ENCODE assay signal across 8 mouse cellular contexts in the genomic region with DNA sequence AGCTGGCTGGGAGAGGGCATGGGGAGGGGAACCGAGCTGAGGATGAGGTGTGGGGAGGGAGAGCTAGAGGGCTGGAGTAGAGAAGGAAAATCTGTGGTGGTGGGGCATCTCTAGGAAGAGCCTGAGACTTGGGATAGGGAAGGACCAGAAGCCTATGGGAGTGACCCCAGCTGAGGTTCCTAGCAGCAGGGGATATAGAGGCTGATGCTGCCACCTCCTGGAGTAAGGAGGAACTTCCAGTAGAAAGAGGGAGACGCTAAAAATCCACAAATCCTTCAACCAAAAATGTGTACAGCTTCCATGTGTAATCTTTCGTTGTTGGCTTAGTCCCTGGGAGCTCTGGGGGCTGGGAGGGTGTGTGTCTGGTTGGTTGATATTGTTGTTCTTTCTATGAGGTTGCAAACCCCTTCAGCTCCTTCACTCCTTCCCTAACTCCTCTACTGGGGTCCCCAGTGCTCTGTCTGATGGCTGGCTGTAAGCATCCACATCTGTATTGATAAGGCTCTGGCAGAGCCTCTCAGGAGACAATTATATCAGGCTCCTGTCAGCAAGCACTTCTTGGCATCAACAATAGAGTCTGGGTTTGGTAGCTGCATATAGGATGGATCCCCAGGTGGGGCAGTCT. TPM values are rescaled to one million over a fixed set of nuclear protein-coding genes. Genes with fewer than 3 reads are reported as not detected.
DNase-seq lines count a peak whose midpoint lies in the region; ATAC-seq lines count a peak whose summit lies in the region.

No protein-coding gene starts in this region.

- no peak for ATAC-seq in embryonic facial prominence, embryonic 11.5 days (replicated peaks; ENCODE audit: insufficient number of reproducible peaks, low FRiP score, low TSS enrichment, low read depth)
- ATAC-seq in kidney, embryonic 15.5 days (replicated peaks; ENCODE audit: low FRiP score), result peak; percentile 67; the same call in 1 of the 2 replicates
- ATAC-seq in limb, embryonic 13.5 days (ENCODE audit: low FRiP score, low read depth), result peak; percentile 67; the same call in 1 of the 2 replicates
- ATAC-seq in midbrain, embryonic 16.5 days, result peak; percentile 71

- WGBS in embryonic facial prominence, embryonic 11.5 days, result 21% methylated on average over 3 of the region's 3 CpGs
- 7% methylated on average over 3 of the region's 3 CpGs for WGBS in kidney, embryonic 15.5 days
- WGBS in limb, embryonic 13.5 days, result 7% methylated on average over 3 of the region's 3 CpGs
- 10% methylated on average over 3 of the region's 3 CpGs for WGBS in midbrain, embryonic 16.5 days

- no peaks in the 10 kb centered on the region for H3K27me3 ChIP-seq in embryonic facial prominence, embryonic 11.5 days (ENCODE audit: control insufficient read depth, insufficient read depth, low read length)
- no peaks in the 10 kb centered on the region for H3K27me3 ChIP-seq in kidney, embryonic 15.5 days
- H3K27me3 ChIP-seq in limb, embryonic 13.5 days, result 0 out of 2 replicates have a peak, but pooled peaks cover 3% of the 10 kb centered on the region
- no peaks in the 10 kb centered on the region for H3K27me3 ChIP-seq in midbrain, embryonic 16.5 days (ENCODE audit: control insufficient read depth, insufficient read depth, low read depth, low read length)

- no peak overlapping the region for H3K9ac ChIP-seq in embryonic facial prominence, embryonic 11.5 days (replicated peaks; ENCODE audit: low read length)
- H3K9ac ChIP-seq in kidney, embryonic 15.5 days, result no peak overlapping the region
- no peak overlapping the region for H3K9ac ChIP-seq in limb, embryonic 13.5 days
- no peak overlapping the region for H3K9ac ChIP-seq in midbrain, embryonic 16.5 days (ENCODE audit: low read depth, low read length)

- no peaks in the 10 kb centered on the region for H3K4me1 ChIP-seq in embryonic facial prominence, embryonic 11.5 days (ENCODE audit: control insufficient read depth, insufficient read depth, low read length)
- H3K4me1 ChIP-seq in kidney, embryonic 15.5 days, result no peaks in the 10 kb centered on the region
- peaks cover 9% of the 10 kb centered on the region; the same call in 1 of the 2 replicates for H3K4me1 ChIP-seq in limb, embryonic 13.5 days
- no peaks in the 10 kb centered on the region for H3K4me1 ChIP-seq in midbrain, embryonic 16.5 days (ENCODE audit: control insufficient read depth, insufficient read depth, low read length)

- no peak overlapping the region for H3K4me3 ChIP-seq in embryonic facial prominence, embryonic 11.5 days (ENCODE audit: low read depth, low read length)
- H3K4me3 ChIP-seq in kidney, embryonic 15.5 days (replicated peaks), result no peak overlapping the region
- H3K4me3 ChIP-seq in limb, embryonic 13.5 days, result no peak overlapping the region
- no peak overlapping the region for H3K4me3 ChIP-seq in midbrain, embryonic 16.5 days (ENCODE audit: low read depth, low read length)

- no peak overlapping the region for H3K27ac ChIP-seq in embryonic facial prominence, embryonic 11.5 days (replicated peaks; ENCODE audit: low read depth, low read length)
- H3K27ac ChIP-seq in kidney, embryonic 15.5 days, result no peak overlapping the region
- no peak overlapping the region for H3K27ac ChIP-seq in limb, embryonic 13.5 days
- H3K27ac ChIP-seq in midbrain, embryonic 16.5 days (ENCODE audit: low read length), result no peak overlapping the region

- no peak overlapping the region for H3K4me2 ChIP-seq in embryonic facial prominence, embryonic 11.5 days (ENCODE audit: low read depth, low read length)
- H3K4me2 ChIP-seq in kidney, embryonic 15.5 days, result no peak overlapping the region
- H3K4me2 ChIP-seq in limb, embryonic 13.5 days (replicated peaks), result no peak overlapping the region
- H3K4me2 ChIP-seq in midbrain, embryonic 16.5 days (ENCODE audit: low read length), result no peak overlapping the region

- DNase-seq in 416B (ENCODE audit: low read depth), result peak; percentile 59
- DNase-seq in T-cell, adult 2 months (ENCODE audit: low spot score), result peak; percentile 52
- DNase-seq in embryonic facial prominence, embryonic 11.5 days (ENCODE audit: low spot score), result peak; percentile 75
- DNase-seq in heart, adult 9 months (ENCODE audit: low spot score in 2 of 2), result peak; percentile 59 to 62
- DNase-seq in spleen, postnatal 36 days (ENCODE audit: low spot score in 2 of 2), result peak; percentile 32 to 48

- H3K9me3 ChIP-seq in embryonic facial prominence, embryonic 11.5 days (replicated peaks; ENCODE audit: control insufficient read depth, low read length), result no peaks in the 10 kb centered on the region
- H3K9me3 ChIP-seq in kidney, embryonic 15.5 days (replicated peaks), result no peaks in the 10 kb centered on the region
- H3K9me3 ChIP-seq in limb, embryonic 13.5 days, result no peaks in the 10 kb centered on the region
- H3K9me3 ChIP-seq in midbrain, embryonic 16.5 days (replicated peaks; ENCODE audit: control insufficient read depth, low read length, poor library complexity, severe bottlenecking), result no peaks in the 10 kb centered on the region

- no peaks in the 10 kb centered on the region for H3K36me3 ChIP-seq in embryonic facial prominence, embryonic 11.5 days (replicated peaks; ENCODE audit: control insufficient read depth, insufficient read depth, low read depth, low read length)
- no peaks in the 10 kb centered on the region for H3K36me3 ChIP-seq in kidney, embryonic 15.5 days
- H3K36me3 ChIP-seq in limb, embryonic 13.5 days, result no peaks in the 10 kb centered on the region
- no peaks in the 10 kb centered on the region for H3K36me3 ChIP-seq in midbrain, embryonic 16.5 days (ENCODE audit: control insufficient read depth, insufficient read depth, low read length)

RNA-seq across cellular contexts. Expression of gene Ifit1bl2, which starts 3.5 kb away (rescaled TPM):
- 0.08 and 0.20 TPM in 2 replicates for polyA plus RNA-seq in embryonic facial prominence, embryonic 11.5 days (2014; fragmentation: Nextera tagmentation; extraction: Ambion mirVana)
- 0.09 and 0.14 TPM in 2 replicates for polyA plus RNA-seq in kidney, embryonic 15.5 days (2015; fragmentation: Nextera tagmentation; extraction: Ambion mirVana)
- polyA plus RNA-seq in limb, embryonic 13.5 days (2015; fragmentation: Nextera tagmentation; extraction: Ambion mirVana), result 0.23 and 0.36 TPM in 2 replicates
- 0.46 and 0.51 TPM in 2 replicates for polyA plus RNA-seq in midbrain, embryonic 16.5 days (2015; fragmentation: Nextera tagmentation; extraction: Ambion mirVana)

RNA-seq across cellular contexts. Expression of gene Ifit1, which starts 3.6 kb away (rescaled TPM):
- polyA plus RNA-seq in embryonic facial prominence, embryonic 11.5 days (2014; fragmentation: Nextera tagmentation; extraction: Ambion mirVana), result 0.29 and 0.40 TPM in 2 replicates
- 0.42 and 0.49 TPM in 2 replicates for polyA plus RNA-seq in kidney, embryonic 15.5 days (2015; fragmentation: Nextera tagmentation; extraction: Ambion mirVana)
- polyA plus RNA-seq in limb, embryonic 13.5 days (2015; fragmentation: Nextera tagmentation; extraction: Ambion mirVana), result 0.60 and 0.88 TPM in 2 replicates
- 0.29 and 0.35 TPM in 2 replicates for polyA plus RNA-seq in midbrain, embryonic 16.5 days (2015; fragmentation: Nextera tagmentation; extraction: Ambion mirVana)

RNA-seq across cellular contexts. Expression of gene Ifit3b, which starts 29.3 kb away (rescaled TPM):
- 0.22 TPM in 1 of 2 replicates, not detected in the other for polyA plus RNA-seq in embryonic facial prominence, embryonic 11.5 days (2014; fragmentation: Nextera tagmentation; extraction: Ambion mirVana)
- polyA plus RNA-seq in kidney, embryonic 15.5 days (2015; fragmentation: Nextera tagmentation; extraction: Ambion mirVana), result 0.88 and 0.99 TPM in 2 replicates
- polyA plus RNA-seq in limb, embryonic 13.5 days (2015; fragmentation: Nextera tagmentation; extraction: Ambion mirVana), result 0.70 and 0.78 TPM in 2 replicates
- 0.14 and 0.20 TPM in 2 replicates for polyA plus RNA-seq in midbrain, embryonic 16.5 days (2015; fragmentation: Nextera tagmentation; extraction: Ambion mirVana)

RNA-seq across cellular contexts. Expression of gene Ifit1bl1, which starts 35.3 kb away (rescaled TPM):
- 0.33 TPM in 1 of 2 replicates, not detected in the other for polyA plus RNA-seq in embryonic facial prominence, embryonic 11.5 days (2014; fragmentation: Nextera tagmentation; extraction: Ambion mirVana)
- 0.13 and 0.36 TPM in 2 replicates for polyA plus RNA-seq in kidney, embryonic 15.5 days (2015; fragmentation: Nextera tagmentation; extraction: Ambion mirVana)
- 0.59 and 0.64 TPM in 2 replicates for polyA plus RNA-seq in limb, embryonic 13.5 days (2015; fragmentation: Nextera tagmentation; extraction: Ambion mirVana)
- 1.1 and 2.4 TPM in 2 replicates for polyA plus RNA-seq in midbrain, embryonic 16.5 days (2015; fragmentation: Nextera tagmentation; extraction: Ambion mirVana)

RNA-seq across cellular contexts. Expression of gene Ifit3, which starts 53.7 kb away (rescaled TPM):
- polyA plus RNA-seq in embryonic facial prominence, embryonic 11.5 days (2014; fragmentation: Nextera tagmentation; extraction: Ambion mirVana), result 0.20 and 0.49 TPM in 2 replicates
- polyA plus RNA-seq in kidney, embryonic 15.5 days (2015; fragmentation: Nextera tagmentation; extraction: Ambion mirVana), result 2.0 TPM in 2 replicates
- polyA plus RNA-seq in limb, embryonic 13.5 days (2015; fragmentation: Nextera tagmentation; extraction: Ambion mirVana), result 1.7 and 3.6 TPM in 2 replicates
- polyA plus RNA-seq in midbrain, embryonic 16.5 days (2015; fragmentation: Nextera tagmentation; extraction: Ambion mirVana), result 1.0 and 1.8 TPM in 2 replicates
